Mouse (Mus musculus) heart, adult 2 months (tissue): ENCODE results near the gene Abca4.

Experiments used
- CTCF ChIP-seq: fragments of 200-600 bp; IDR thresholded peaks from 2 replicates; pipeline ENCODE4 v1.8.1; 2022; ENCODE audit warnings: antibody characterized with exemption, mild to moderate bottlenecking, moderate library complexity
- POLR2A ChIP-seq: fragments of 200-500 bp; IDR thresholded peaks from 2 replicates; pipeline ENCODE4 v1.6.1; 2011; ENCODE audit warnings: mild to moderate bottlenecking, low read depth, low read length, control low read depth; ENCODE audit not compliant: insufficient read depth

- no peak for TF ChIP-seq POLR2A
- TF ChIP-seq CTCF, result no peak
Observed at GRCm38 (mm10) chr3:122018421-122018820, 25.8 kb upstream of the Abca4 start.
